Mouse (Mus musculus) liver, embryonic 14.5 days (tissue): Measurements from ENCODE around the gene Letmd1.

Experiments used
- CTCF ChIP-seq: IDR thresholded peaks from 2 replicates; pipeline ENCODE4 v1.5.1; 2016; ENCODE audit warnings: antibody characterized with exemption, low read depth, control low read depth
- EP300 ChIP-seq: IDR thresholded peaks from 2 replicates; pipeline ENCODE4 v1.6.1; 2016; ENCODE audit warnings: antibody characterized with exemption, low read depth

- no peak for TF ChIP-seq CTCF
- no peak for TF ChIP-seq EP300
Observed at GRCm38 (mm10) chr15:100446887-100447286, 21.9 kb upstream of the Letmd1 start.
